Mouse (Mus musculus) left cerebral cortex, postnatal 4 days (tissue): Measurements from ENCODE around the gene Tulp2. TPM values are rescaled to one million over a fixed set of nuclear protein-coding genes. Genes with fewer than 3 reads are reported as not detected.
A peak's percentile ranks its signal among the peaks of the same experiment; 100 is the strongest.
"Not testable (repeated sequence)": the region's sequence is repeated elsewhere in the genome, so short reads cannot be mapped to it uniquely, and the experiment has no call there.

ENCODE experiments used
- DNase-seq: peaks from one replicate; pipeline ENCODE4 v3.0.0-alpha.2; 2022
- intact Hi-C: fragments of 180-260 bp; cut with DNase I; formaldehyde crosslinking; loops from one replicate; pipeline ENCODE4 v1.15.1; 2025
- total RNA-seq, 2 experiments: library from RNA; stranded (reverse); gene quantifications; 2 replicates each; pipeline ENCODE4 v1.2.3; 2021

The Tulp2 gene
- total RNA-seq, 2 experiments from 2014 or later, result 0.22 to 0.24 TPM

- intact Hi-C loops, result no loop called here
- no peak for DNase-seq
Measured at GRCm38 (mm10) chr7:45519345-45520120, 37.9 kb downstream of the Tulp2 start.

- intact Hi-C loops, result no loop called here
- DNase-seq, result no peak
Measured at GRCm38 (mm10) chr7:45520605-45521004, 38.9 kb downstream of the Tulp2 start.

- intact Hi-C loops, result no loop called here
- peak; percentile 90 for DNase-seq
Measured at GRCm38 (mm10) chr7:45521728-45522184, 40.1 kb downstream of the Tulp2 start.

- intact Hi-C loops, result no loop called here
- DNase-seq, result no peak
Measured at GRCm38 (mm10) chr7:45522194-45522752, 40.6 kb downstream of the Tulp2 start.

- intact Hi-C loops, result no loop called here
Measured at GRCm38 (mm10) chr7:45522957-45523676, 41.4 kb downstream of the Tulp2 start.

GRCm38 (mm10) chr7:45523678-45524170, 42.0 kb downstream of the Tulp2 start:
- no peak for DNase-seq
- intact Hi-C loops, result no loop called here

More at GRCm38 (mm10) chr7:45522957-45523676, 41.4 kb downstream of the Tulp2 start:
- DNase-seq, result no peak

- intact Hi-C loops, result no loop called here
- peak; percentile 40 for DNase-seq
Measured at GRCm38 (mm10) chr7:45524841-45525621, 43.4 kb downstream of the Tulp2 start.

- peak; percentile 92 for DNase-seq
- intact Hi-C loops, result no loop called here
Measured at GRCm38 (mm10) chr7:45525809-45526473, 44.3 kb downstream of the Tulp2 start, which contains the start of the genes Ppp1r15a and Plekha4. Gene Ppp1r15a, minus strand, starts transcription at chr7:45526268. Gene Plekha4, plus strand, starts transcription at chr7:45526330.

- intact Hi-C loops, result no loop called here
- DNase-seq, result no peak
Measured at GRCm38 (mm10) chr7:45526474-45527120, 44.9 kb downstream of the Tulp2 start.

- DNase-seq, intact Hi-C loops: not testable (repeated sequence)
Measured at GRCm38 (mm10) chr7:45527169-45527568, 45.5 kb downstream of the Tulp2 start.

- no peak for DNase-seq
- intact Hi-C loops, result no loop called here
Measured at GRCm38 (mm10) chr7:45529461-45529860, 47.8 kb downstream of the Tulp2 start.

- intact Hi-C loops, result no loop called here
Measured at GRCm38 (mm10) chr7:45530643-45531042, 49.0 kb downstream of the Tulp2 start.

GRCm38 (mm10) chr7:45535676-45536075, 54.0 kb downstream of the Tulp2 start:
- no peak for DNase-seq
- intact Hi-C loops, result no loop called here

More at GRCm38 (mm10) chr7:45530643-45531042, 49.0 kb downstream of the Tulp2 start:
- DNase-seq, result no peak

GRCm38 (mm10) chr7:45537602-45538001, 55.9 kb downstream of the Tulp2 start:
- no peak for DNase-seq
- intact Hi-C loops, result no loop called here

- intact Hi-C loops, result no loop called here
- DNase-seq, result peak; percentile 64
Measured at GRCm38 (mm10) chr7:45538163-45539041, 56.7 kb downstream of the Tulp2 start.

- intact Hi-C loops, result no loop called here
- DNase-seq, result no peak
Measured at GRCm38 (mm10) chr7:45539095-45539494, 57.4 kb downstream of the Tulp2 start.

- intact Hi-C loops, result no loop called here
- no peak for DNase-seq
Measured at GRCm38 (mm10) chr7:45540213-45540612, 58.5 kb downstream of the Tulp2 start.

- DNase-seq, result no peak
- intact Hi-C loops, result no loop called here
Measured at GRCm38 (mm10) chr7:45544525-45544924, 62.8 kb downstream of the Tulp2 start.
